Mouse (Mus musculus) ES-Bruce4 (cell line): Measurements from ENCODE around the gene Rab11fip4. TPM values are rescaled to one million over a fixed set of nuclear protein-coding genes. Genes with fewer than 3 reads are reported as not detected.

Experiments used
- H3K27ac ChIP-seq: 2 replicates; pipeline ENCODE4 v1.5.1; 2012; ENCODE audit warnings: low read length, inconsistent platforms; ENCODE audit not compliant: insufficient read depth
- H3K27me3 ChIP-seq: 2 replicates; pipeline ENCODE4 v1.6.1; 2012; ENCODE audit warnings: mild to moderate bottlenecking, low read length, inconsistent platforms; ENCODE audit not compliant: control insufficient read depth, poor library complexity, insufficient read depth, severe bottlenecking
- H3K36me3 ChIP-seq: 2 replicates; pipeline ENCODE4 v1.6.1; 2012; ENCODE audit warnings: inconsistent platforms, mild to moderate bottlenecking, low read length, moderate library complexity; ENCODE audit not compliant: control insufficient read depth, poor library complexity, insufficient read depth, severe bottlenecking
- H3K4me1 ChIP-seq: one replicate; pipeline ENCODE4 v1.8.1; 2011; ENCODE audit warnings: low read length; ENCODE audit not compliant: control insufficient read depth, insufficient read depth
- H3K4me3 ChIP-seq: 2 replicates; pipeline ENCODE4 v1.5.1; 2011; ENCODE audit warnings: low read depth, mild to moderate bottlenecking, low read length
- H3K9ac ChIP-seq: 2 replicates; pipeline ENCODE4 v1.6.1; 2012; ENCODE audit warnings: low read depth, mild to moderate bottlenecking, inconsistent platforms; ENCODE audit not compliant: poor library complexity, severe bottlenecking
- H3K9me3 ChIP-seq: replicated peaks from 2 replicates; pipeline ENCODE4 v1.6.1; 2012; ENCODE audit warnings: mild to moderate bottlenecking, low read length, inconsistent platforms; ENCODE audit not compliant: control insufficient read depth, poor library complexity, insufficient read depth, severe bottlenecking
- CTCF ChIP-seq: IDR thresholded peaks from one replicate; pipeline ENCODE4 v1.8.1; 2011; ENCODE audit warnings: low read depth, low read length
- EP300 ChIP-seq: IDR thresholded peaks from 2 replicates; pipeline ENCODE4 v1.6.1; 2011; ENCODE audit warnings: low read depth, low read length; ENCODE audit not compliant: insufficient read depth
- POLR2A ChIP-seq: IDR thresholded peaks from one replicate; pipeline ENCODE4 v1.8.1; 2011; ENCODE audit warnings: low read length; ENCODE audit not compliant: insufficient read depth
- polyA plus RNA-seq: library from polyadenylated mRNA; stranded (reverse); fragments of >200 nt; gene quantifications from 2 replicates; pipeline ENCODE4 v1.2.4, GENCODE M21; 2011; ENCODE audit warnings: low read depth; ENCODE audit not compliant: missing spikeins, insufficient read depth, insufficient read length

The Rab11fip4 gene
- polyA plus RNA-seq, 1 experiment, result 28.9 TPM

DNA sequence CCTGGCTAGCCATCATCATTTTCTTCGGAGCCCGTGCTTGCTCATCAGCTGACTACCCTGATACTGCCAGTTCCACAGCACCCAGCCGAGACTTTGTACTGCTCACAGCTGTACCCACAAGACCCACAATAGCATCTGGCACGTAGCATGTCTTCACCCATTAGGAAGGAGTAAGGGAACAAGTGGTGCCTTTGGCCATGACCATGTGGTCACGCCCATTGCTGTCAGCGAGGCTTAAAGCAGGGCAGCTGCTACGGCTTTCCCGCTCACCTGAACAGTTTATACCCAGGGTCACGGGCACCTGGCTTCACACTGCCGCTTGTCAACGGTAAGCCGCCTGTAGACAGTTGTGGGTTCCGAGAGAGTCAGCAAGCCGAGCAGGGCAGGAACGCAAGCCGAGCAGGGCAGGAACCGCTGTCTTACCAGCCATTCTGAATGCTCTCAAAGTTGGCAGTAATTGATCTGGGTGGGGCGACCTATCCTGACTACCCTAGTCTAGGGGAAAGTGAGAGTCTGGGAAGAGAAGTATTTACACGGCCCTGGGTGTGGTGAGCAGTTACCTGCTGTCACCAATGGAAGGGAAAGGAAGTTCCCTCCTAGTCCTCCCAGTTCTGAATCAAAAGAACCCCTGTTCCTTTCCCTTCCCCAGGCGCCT is 62.0 kb downstream of the Rab11fip4 start:
- no peak overlapping the region for H3K27ac ChIP-seq
- H3K4me3 ChIP-seq, result no peak overlapping the region
- peaks cover 4% of the 10 kb centered on the region for H3K4me1 ChIP-seq

DNA sequence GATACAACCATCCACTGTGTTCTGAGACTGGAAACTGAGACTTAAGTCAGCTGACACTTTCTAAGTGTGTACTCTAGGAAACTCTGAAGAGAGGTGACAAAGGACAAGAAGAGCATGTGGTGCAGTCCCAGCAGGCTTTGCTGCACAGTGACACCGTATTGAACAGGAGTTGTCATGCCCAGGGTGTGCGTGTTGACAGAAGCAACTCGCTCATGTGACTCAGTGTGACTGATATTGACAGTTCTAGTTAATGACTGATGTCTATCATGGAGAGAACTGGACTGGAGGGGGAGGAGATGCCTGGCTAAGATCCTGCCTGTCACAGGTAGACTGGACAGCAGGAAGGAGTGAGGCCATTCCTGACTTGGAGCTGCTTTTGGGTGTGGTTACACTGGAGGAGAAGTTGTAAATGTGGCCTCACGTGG is 63.4 kb downstream of the Rab11fip4 start:
- Histone ChIP-seq H3K36me3 (no peaks in the 10 kb centered on the region), H3K4me1 (peaks cover 4% of the 10 kb centered on the region), H3K9ac (no peak overlapping the region), H3K9me3 (no peaks in the 10 kb centered on the region), H3K27me3 (no peaks in the 10 kb centered on the region), H3K4me3 (no peak overlapping the region), H3K27ac (no peak overlapping the region)
- TF ChIP-seq POLR2A (no peak), CTCF (no peak), EP300 (no peak)

More for the DNA sequence above, 62.0 kb downstream of the Rab11fip4 start:
- no peak overlapping the region for H3K9ac ChIP-seq
- no peaks in the 10 kb centered on the region for H3K9me3 ChIP-seq
- no peaks in the 10 kb centered on the region for H3K27me3 ChIP-seq
- no peaks in the 10 kb centered on the region for H3K36me3 ChIP-seq
- no peak for TF ChIP-seq POLR2A
- TF ChIP-seq CTCF, result no peak
- no peak for TF ChIP-seq EP300

DNA sequence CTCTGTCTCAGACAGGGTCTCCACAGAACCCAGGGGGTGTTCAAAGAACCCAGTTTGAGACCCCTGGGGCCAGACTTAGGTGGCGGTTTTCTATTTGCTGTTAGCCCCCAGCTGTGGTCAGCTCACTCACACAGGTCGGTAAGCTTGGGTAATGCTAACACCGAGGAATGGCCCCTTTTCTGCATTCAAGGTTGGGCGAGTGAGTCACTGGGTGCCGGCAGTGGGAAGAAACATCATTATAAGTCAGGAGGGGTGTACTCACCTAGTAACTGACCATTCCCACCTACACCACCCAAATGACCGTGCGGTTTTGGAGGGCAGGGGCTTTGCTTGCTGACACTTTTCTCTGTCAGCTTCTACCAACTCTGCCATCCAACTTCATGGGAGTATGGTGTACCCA is 64.6 kb downstream of the Rab11fip4 start:
- Histone ChIP-seq H3K4me1 (peaks cover 4% of the 10 kb centered on the region), H3K36me3 (no peaks in the 10 kb centered on the region), H3K4me3 (no peak overlapping the region), H3K27ac (no peak overlapping the region), H3K9ac (no peak overlapping the region), H3K27me3 (no peaks in the 10 kb centered on the region), H3K9me3 (no peaks in the 10 kb centered on the region)
- TF ChIP-seq POLR2A (no peak), CTCF (no peak), EP300 (no peak)

DNA sequence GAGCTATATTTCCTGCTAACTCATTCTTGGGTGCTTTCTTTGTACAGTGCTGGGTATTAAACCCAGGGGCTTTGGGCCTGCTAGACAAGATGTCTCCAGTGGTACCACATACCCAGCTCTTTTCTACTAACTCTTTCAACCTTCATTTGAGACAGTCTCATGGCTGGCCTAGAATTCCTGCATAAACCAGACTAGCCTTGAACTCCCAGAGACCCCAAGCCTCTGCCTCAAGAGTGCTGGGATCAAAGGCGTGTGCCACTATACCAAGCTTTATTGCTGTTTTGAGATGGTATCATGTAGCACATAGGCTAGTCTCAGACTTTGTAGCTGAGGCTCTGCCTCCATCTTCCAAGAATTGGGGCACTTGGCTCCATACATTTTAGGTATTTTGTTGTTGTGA is 65.5 kb downstream of the Rab11fip4 start:
- no peaks in the 10 kb centered on the region for H3K36me3 ChIP-seq
- H3K9ac ChIP-seq, result no peak overlapping the region
- no peak overlapping the region for H3K27ac ChIP-seq
- TF ChIP-seq POLR2A, result no peak
- TF ChIP-seq CTCF, result no peak
- TF ChIP-seq EP300, result no peak
- H3K27me3 ChIP-seq, result no peaks in the 10 kb centered on the region
- peaks cover 4% of the 10 kb centered on the region for H3K4me1 ChIP-seq
- H3K9me3 ChIP-seq, result no peaks in the 10 kb centered on the region
- H3K4me3 ChIP-seq, result no peak overlapping the region

DNA sequence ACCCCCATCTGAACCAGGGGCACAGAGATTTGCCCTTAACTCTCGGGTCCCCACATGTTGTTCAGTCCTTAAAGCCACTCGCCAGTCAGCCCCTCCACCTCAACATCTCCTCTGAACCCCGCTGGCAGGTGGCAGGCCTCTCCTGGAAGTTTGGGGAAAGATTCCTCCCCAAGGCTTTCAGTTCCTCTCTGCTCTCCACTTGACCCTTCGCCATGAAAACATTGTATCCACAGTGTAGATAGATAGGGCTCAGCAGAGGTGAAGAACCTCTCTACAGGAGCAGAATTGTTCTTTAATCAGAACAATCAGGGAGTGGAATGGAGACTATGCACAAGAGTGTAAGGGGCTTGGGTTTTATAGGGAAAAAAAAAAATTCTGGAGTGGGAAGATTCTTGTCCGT is 66.0 kb downstream of the Rab11fip4 start:
- H3K4me1 ChIP-seq, result peaks cover 4% of the 10 kb centered on the region
- H3K4me3 ChIP-seq, result no peak overlapping the region
- H3K27me3 ChIP-seq, result no peaks in the 10 kb centered on the region
- H3K27ac ChIP-seq, result no peak overlapping the region
- TF ChIP-seq EP300 (no peak), CTCF (no peak), POLR2A (no peak)
- no peaks in the 10 kb centered on the region for H3K36me3 ChIP-seq
- H3K9me3 ChIP-seq, result no peaks in the 10 kb centered on the region
- H3K9ac ChIP-seq, result no peak overlapping the region

DNA sequence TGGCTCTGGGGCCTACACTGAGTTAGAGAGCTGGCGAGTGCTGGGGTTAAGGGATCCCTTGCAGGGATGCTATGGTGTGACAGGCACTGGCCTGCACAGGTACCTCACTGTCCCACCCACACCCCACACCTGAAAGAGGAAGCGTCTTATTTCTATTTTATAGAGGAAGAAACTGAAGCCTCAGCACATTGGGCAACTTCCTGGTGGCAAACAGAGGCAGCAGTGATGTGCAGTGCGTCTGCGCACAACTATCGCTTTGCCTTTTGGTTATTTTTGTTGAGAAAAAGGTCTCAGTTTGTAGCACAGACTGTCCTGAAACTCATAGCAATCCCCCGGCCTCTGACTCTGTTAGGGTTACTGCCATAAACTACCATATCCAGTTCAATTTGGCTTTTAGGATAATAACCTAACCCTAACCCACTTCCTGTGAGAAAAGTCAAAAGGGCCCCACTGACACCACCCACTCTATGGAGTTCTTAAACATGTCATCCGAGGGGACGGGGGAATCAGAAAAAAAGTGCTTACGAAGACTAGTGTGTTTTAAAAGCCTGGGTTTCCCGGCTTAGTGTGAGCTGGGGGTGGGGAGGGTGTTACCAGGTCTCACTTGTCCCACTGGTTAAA is 67.3 kb downstream of the Rab11fip4 start:
- no peaks in the 10 kb centered on the region for H3K9me3 ChIP-seq
- no peak overlapping the region for H3K27ac ChIP-seq
- H3K9ac ChIP-seq, result no peak overlapping the region
- no peaks in the 10 kb centered on the region for H3K27me3 ChIP-seq
- no peak overlapping the region for H3K4me3 ChIP-seq
- H3K36me3 ChIP-seq, result no peaks in the 10 kb centered on the region
- peaks cover 2% of the 10 kb centered on the region for H3K4me1 ChIP-seq
- TF ChIP-seq POLR2A, result no peak
- no peak for TF ChIP-seq CTCF
- no peak for TF ChIP-seq EP300
